9 mouse cellular contexts compared by ENCODE assay signal in genomic region chr11:20639918-20640447, GRCm38 (mm10).
A peak's percentile ranks its signal among the peaks of the same experiment; 100 is the strongest.
DNase-seq lines count a peak whose midpoint lies in the region; ATAC-seq and TF ChIP-seq lines count a peak whose summit lies in the region.
"Had no signal": no experiment of that assay in that cellular context is flagged by ENCODE, and none has a peak within 500 bp of the region (broad histone marks: within the 10 kb centered on the region; RNA-seq: fewer than 3 reads in every experiment).

No protein-coding gene starts in this region.

- H3K4me3 ChIP-seq in hindbrain, postnatal 0 days (ENCODE audit: low read length), result no peak overlapping the region

- 6% methylated on average over 11 of the region's 11 CpGs for WGBS in hindbrain, postnatal 0 days

- ATAC-seq in hindbrain, postnatal 0 days, result peak; percentile 88

- H3K9me3 ChIP-seq in hindbrain, postnatal 0 days (ENCODE audit: low read length), result no peaks in the 10 kb centered on the region

- DNase-seq in left cerebral cortex, postnatal 4 days, result peak; percentile 62
- no peak for DNase-seq in left cerebral cortex, adult 9 months (ENCODE audit: low spot score in 2 of 2)
- DNase-seq in forelimb bud, embryonic 11.5 days (ENCODE audit: low read depth, low spot score), result peak; percentile 82
- peak; percentile 69 for DNase-seq in hindbrain, postnatal 0 days (ENCODE audit: low spot score)
- peak; percentile 63 for DNase-seq in lung, postnatal 10 days
- no peak for DNase-seq in right cerebral cortex, postnatal 14 days
- no peak for DNase-seq in testis, postnatal 10 days (ENCODE audit: low spot score)
- no peak for DNase-seq in layer of hippocampus, adult 11-12 months (ENCODE audit: low spot score)

- peaks cover 11% of the 10 kb centered on the region for H3K4me1 ChIP-seq in hindbrain, postnatal 0 days (ENCODE audit: insufficient read depth, low read length)

- H3K9ac ChIP-seq in hindbrain, postnatal 0 days (replicated peaks; ENCODE audit: low read length), result peak overlapping the region; percentile 30; the same call in 1 of the 2 replicates

- no peak for TF ChIP-seq CTCF in hindbrain, postnatal 0 days (IDR thresholded peaks at IDR 0.05; ENCODE audit: low read depth)

- intact Hi-C loops in left cerebral cortex, postnatal 4 days (cut with DNase I), result loop anchor here (5.0 kb wide), 1 partner anchor 183 kb away; no protein-coding TSS in a partner anchor

- peak overlapping the region; percentile 37 for H3K4me2 ChIP-seq in hindbrain, postnatal 0 days (ENCODE audit: low read depth, low read length)

- H3K27me3 ChIP-seq in hindbrain, postnatal 0 days (ENCODE audit: insufficient read depth, low read length), result no peaks in the 10 kb centered on the region

- H3K36me3 ChIP-seq in hindbrain, postnatal 0 days (ENCODE audit: insufficient read depth, low read length), result no peaks in the 10 kb centered on the region

- peak overlapping the region; percentile 20; the same call in 1 of the 2 replicates for H3K27ac ChIP-seq in hindbrain, postnatal 0 days
- H3K27ac ChIP-seq: macrophage had no signal

Comparison
In these comparisons a context has a peak if more than half of its experiments do, and no peak if none do; other contexts are left out.
1. DNase-seq: peak in left cerebral cortex, postnatal 4 days (single experiment), forelimb bud, embryonic 11.5 days (single experiment), hindbrain, postnatal 0 days (single experiment) and lung, postnatal 10 days (single experiment); none in left cerebral cortex, adult 9 months (0 of 2), right cerebral cortex, postnatal 14 days (single experiment), testis, postnatal 10 days (single experiment) and layer of hippocampus, adult 11-12 months (single experiment).